Mouse (Mus musculus): ENCODE results near the gene Txndc8. TPM values are rescaled to one million over a fixed set of nuclear protein-coding genes. Genes with fewer than 3 reads are reported as not detected.

Gene Txndc8
- total RNA-seq, 4 experiments from 2014 or later: not detected

- DNase-seq: peak; percentile 97
These were observed 52.6 kb downstream of the Txndc8 start, which contains the start of gene Txn1 for GRCm38 (mm10) chr4:57956029-57956960. Gene Txn1 (minus strand): TSS chr4:57956411.

GRCm38 (mm10) chr4:57955544-57955958, 53.4 kb downstream of the Txndc8 start:
- DNase-seq: peak; percentile 81

GRCm38 (mm10) chr4:57954991-57955390, 53.9 kb downstream of the Txndc8 start:
- DNase-seq: no peak

GRCm38 (mm10) chr4:57954580-57954979, 54.3 kb downstream of the Txndc8 start:
- DNase-seq: no peak

DNA sequence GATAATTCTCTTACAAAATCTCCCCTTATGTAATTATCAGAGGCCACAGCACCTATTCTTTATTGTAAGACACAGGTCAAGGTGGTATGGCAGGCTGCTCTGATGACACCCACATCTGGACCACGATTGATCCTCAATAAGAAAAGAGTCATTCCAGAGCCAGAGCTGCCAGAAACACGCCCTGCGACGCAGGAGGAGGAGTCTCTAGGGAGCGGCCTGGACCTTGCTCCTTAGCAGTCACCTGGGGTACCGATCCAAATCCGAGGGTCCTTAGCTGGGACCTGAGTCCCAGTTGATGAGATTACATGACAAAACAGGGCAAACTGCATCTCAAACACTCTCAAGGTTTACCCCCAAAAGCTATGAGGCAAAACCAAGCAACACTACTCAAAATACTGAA, 55.1 kb downstream of the Txndc8 start:
- no peak for DNase-seq

- DNase-seq: no peak
These were observed 56.0 kb downstream of the Txndc8 start for GRCm38 (mm10) chr4:57952891-57953290.

DNA sequence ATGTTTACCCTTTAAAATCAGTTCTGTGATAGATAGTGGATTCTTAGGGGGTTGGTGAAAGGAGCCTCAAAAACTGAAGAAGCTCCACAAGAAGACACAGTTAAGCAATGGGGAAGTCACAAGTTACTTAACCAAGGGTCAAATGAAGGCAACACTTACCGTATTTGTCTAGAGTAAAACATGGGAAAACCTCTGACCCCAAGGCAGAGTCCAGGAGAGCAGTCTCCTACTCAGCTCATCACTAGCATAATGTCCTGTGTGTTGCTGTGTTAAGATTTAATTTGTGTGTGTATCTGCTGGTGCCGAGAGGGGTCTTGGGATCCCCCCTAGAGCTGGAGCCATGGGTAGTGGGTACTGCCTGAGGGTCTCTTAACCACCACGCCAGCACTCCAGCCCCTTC, 56.5 kb downstream of the Txndc8 start:
- DNase-seq: no peak

DNA sequence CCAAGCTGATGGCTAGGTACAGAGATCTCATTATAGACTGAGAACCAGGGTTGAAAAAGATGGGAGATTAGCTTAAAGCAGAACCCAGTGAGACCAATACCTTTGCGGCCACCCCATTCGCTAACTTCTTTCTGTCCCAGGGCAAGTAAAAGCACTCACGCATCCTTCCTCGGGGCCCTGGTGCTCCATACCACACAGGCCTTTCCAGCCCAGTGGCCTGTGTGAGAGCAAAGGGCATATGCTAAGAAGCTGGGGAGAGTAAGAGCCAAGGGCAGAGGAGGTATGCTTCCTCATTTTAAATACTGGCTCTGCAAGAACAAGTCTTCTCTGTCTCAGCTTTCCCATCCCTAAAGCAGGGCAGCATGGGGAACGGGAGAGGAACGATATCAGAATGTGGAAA, 59.1 kb downstream of the Txndc8 start:
- no peak for DNase-seq

GRCm38 (mm10) chr4:57947476-57947875, 61.4 kb downstream of the Txndc8 start:
- DNase-seq: no peak

GRCm38 (mm10) chr4:57947036-57947435, 61.9 kb downstream of the Txndc8 start:
- no peak for DNase-seq

- DNase-seq: no peak
These were observed 66.0 kb downstream of the Txndc8 start for GRCm38 (mm10) chr4:57942892-57943291.

DNA sequence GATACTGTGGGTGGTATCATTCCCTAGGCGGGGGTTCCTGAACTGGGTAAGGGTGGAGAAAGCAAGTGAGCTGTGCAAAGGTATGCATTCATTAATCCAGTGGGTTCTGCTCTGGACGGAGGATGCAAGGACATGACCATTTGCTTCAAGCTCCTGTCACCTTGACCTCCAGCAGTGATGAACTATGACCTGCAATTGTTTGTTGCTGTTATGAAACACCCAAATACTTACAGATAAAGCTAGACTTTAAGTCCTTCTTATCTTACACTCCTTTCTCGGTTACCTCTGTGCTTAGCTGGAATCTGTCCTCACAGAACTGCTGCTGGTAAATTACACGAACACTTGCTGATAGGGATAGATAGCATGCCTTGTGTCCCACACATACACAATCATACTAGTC, 68.3 kb downstream of the Txndc8 start:
- no peak for DNase-seq

- no peak for DNase-seq
These were observed 71.6 kb downstream of the Txndc8 start for GRCm38 (mm10) chr4:57937292-57937691.

- DNase-seq: no peak
These were observed 74.7 kb downstream of the Txndc8 start for GRCm38 (mm10) chr4:57934181-57934580.

Other genes with a start within 250 kb of the Txndc8 start
- 10 to 100 TPM; 13.0 to 17.0 (median 15.0) TPM for gene D630039A03Rik, start 92.8 kb downstream of the Txndc8 start, total RNA-seq (2022)
- 100 to 1,000 TPM; 215 to 295 (median 238) TPM for gene Txn1, start 52.7 kb downstream of the Txndc8 start, total RNA-seq (2022)
- 10 to 100 TPM in 3 of 4 experiments, 1 to 10 TPM in 1; 7.3 to 16.0 (median 12.5) TPM for gene Svep1, start 197.7 kb upstream of the Txndc8 start, total RNA-seq (2022)

Measured in adrenal gland, adult 8-10 months (tissue).